Mouse (Mus musculus) limb, embryonic 12.5 days (tissue): ENCODE data around the gene Wrb. TPM values are rescaled to one million over a fixed set of nuclear protein-coding genes. Genes with fewer than 3 reads are reported as not detected.
"Not testable (repeated sequence)": the region's sequence is repeated elsewhere in the genome, so short reads cannot be mapped to it uniquely, and the experiment has no call there.

Experiments used
- ATAC-seq: fragments of 200-750 bp; cut with Nextera tagmentation; 2 replicates; pipeline ENCODE4 v1.8.0; 2017; ENCODE audit warnings: low read depth, moderate TSS enrichment; ENCODE audit not compliant: insufficient number of reproducible peaks, insufficient read depth, low FRiP score, low TSS enrichment
- H3K27ac ChIP-seq: fragments of 300-500 bp; sonication (generic); 2 replicates; pipeline ENCODE4 v1.5.1; 2016; ENCODE audit warnings: mild to moderate bottlenecking, moderate library complexity
- H3K27me3 ChIP-seq: fragments of 300-500 bp; sonication (generic); 2 replicates; pipeline ENCODE4 v1.6.1; 2016; ENCODE audit warnings: mild to moderate bottlenecking, moderate library complexity
- H3K36me3 ChIP-seq: fragments of 300-500 bp; sonication (generic); 2 replicates; pipeline ENCODE4 v1.6.1; 2016; ENCODE audit warnings: mild to moderate bottlenecking, moderate library complexity
- H3K4me1 ChIP-seq: fragments of 300-500 bp; sonication (generic); replicated peaks from 2 replicates; pipeline ENCODE4 v1.6.1; 2016
- H3K4me2 ChIP-seq: fragments of 300-500 bp; sonication (generic); 2 replicates; pipeline ENCODE4 v1.6.1; 2016; ENCODE audit warnings: mild to moderate bottlenecking, moderate library complexity
- H3K4me3 ChIP-seq: fragments of 300-500 bp; sonication (generic); replicated peaks from 2 replicates; pipeline ENCODE4 v1.5.1; 2016; ENCODE audit warnings: mild to moderate bottlenecking
- H3K9ac ChIP-seq: fragments of 300-500 bp; sonication (generic); replicated peaks from 2 replicates; pipeline ENCODE4 v1.6.1; 2016; ENCODE audit warnings: mild to moderate bottlenecking, moderate library complexity
- H3K9me3 ChIP-seq: fragments of 300-500 bp; sonication (generic); 2 replicates; pipeline ENCODE4 v1.6.1; 2016; ENCODE audit warnings: mild to moderate bottlenecking, moderate library complexity
- WGBS: fragments of 180-500 bp; shearing (Covaris S2); methylation state at CpG from one replicate; pipeline ENCODE4 v1.1.7; 2016; 5-methylcytosine and 5-hydroxymethylcytosine counted together
- polyA plus RNA-seq: library from polyadenylated mRNA; unstranded; fragments of >200 nt; fragmentation: Nextera tagmentation; extraction: Ambion mirVana; gene quantifications from 2 replicates; pipeline ENCODE4 v1.2.1, GENCODE M21; 2016

Wrb gene
- polyA plus RNA-seq: 65.9 and 68.4 TPM in 2 replicates

DNA sequence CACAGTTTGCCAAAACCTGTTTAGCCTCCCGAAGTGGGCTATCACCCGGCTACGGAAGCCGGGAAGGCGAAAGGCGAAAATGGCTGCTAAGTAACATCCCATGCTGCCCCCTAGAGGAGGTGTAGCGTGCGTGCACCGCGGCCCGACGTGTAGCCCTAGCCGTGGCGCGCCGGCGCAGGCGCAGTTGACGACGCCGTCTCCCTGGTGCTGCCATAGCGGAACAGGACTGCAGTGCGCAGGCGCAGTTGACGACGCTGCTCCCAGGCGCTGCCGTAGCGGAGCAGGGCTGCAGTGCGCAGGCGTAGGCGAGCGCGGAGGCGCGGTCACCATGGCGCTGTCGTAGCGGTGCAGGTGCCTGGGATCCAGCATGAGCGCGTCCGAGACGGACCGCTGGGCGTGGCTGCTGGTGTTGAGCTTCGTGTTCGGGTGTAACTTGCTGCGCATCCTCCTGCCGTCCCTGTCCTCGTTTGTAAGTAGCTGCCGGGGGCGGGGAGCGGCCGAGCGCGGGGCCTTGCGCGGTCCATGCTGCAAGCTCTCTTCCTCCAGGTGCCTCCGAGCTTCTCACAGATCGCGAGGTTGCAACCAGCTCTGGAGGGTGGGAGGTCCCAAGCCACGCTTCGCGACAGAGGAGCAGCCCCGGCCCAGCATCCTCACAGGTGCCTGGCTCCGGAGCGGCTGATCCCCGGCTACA lies at the start of gene Wrb:
Gene Wrb, plus strand, starts transcription at position 298 of the 691 bp plus-strand sequence.
- ATAC-seq: peak; percentile 96

DNA sequence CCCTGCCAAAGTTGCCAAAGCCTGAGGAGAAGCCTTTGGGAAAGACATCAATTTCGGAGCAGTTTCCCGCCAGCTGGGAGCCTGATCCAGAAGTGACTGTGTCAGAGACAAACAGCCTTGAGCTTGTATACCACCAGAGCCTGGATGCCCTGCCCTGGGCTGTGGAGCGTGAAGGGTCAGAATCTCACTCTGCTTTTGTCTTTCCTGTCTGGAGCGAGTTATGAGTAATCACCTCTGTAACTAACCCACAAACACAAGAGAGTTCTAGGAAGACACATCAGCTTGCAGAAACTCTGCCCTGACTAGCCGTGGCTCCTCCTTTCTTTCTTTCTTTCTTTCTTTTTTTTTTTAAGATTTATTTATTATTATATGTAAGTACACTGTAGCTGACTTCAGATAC lies 49.2 kb upstream of the Wrb start:
- Histone ChIP-seq H3K4me1 (no peaks in the 10 kb centered on the region), H3K36me3 (no peaks in the 10 kb centered on the region), H3K9me3 (no peaks in the 10 kb centered on the region), H3K27me3 (no peaks in the 10 kb centered on the region), H3K4me3 (no peak overlapping the region), H3K9ac (no peak overlapping the region), H3K4me2 (no peak overlapping the region), H3K27ac (no peak overlapping the region)
- 93% methylated on average over 5 of the region's 5 CpGs for WGBS
- no peak for ATAC-seq

More for the DNA sequence above, at the start of gene Wrb:
- Histone ChIP-seq H3K4me2 (peak within 1 kb of the TSS; percentile 74), H3K27ac (peak within 1 kb of the TSS; percentile 57; the same call in 1 of the 2 replicates), H3K4me3 (peak within 1 kb of the TSS; percentile 76), H3K9ac (peak within 1 kb of the TSS; percentile 63), H3K4me1 (peaks cover 8% of the 10 kb centered on the region; the same call in 1 of the 2 replicates), H3K36me3 (no peaks in the 10 kb centered on the region), H3K9me3 (0 out of 2 replicates have a peak, but pooled peaks cover 6% of the 10 kb centered on the region), H3K27me3 (no peaks in the 10 kb centered on the region)
- under 1% methylated on average over 68 of the region's 68 CpGs for WGBS

DNA sequence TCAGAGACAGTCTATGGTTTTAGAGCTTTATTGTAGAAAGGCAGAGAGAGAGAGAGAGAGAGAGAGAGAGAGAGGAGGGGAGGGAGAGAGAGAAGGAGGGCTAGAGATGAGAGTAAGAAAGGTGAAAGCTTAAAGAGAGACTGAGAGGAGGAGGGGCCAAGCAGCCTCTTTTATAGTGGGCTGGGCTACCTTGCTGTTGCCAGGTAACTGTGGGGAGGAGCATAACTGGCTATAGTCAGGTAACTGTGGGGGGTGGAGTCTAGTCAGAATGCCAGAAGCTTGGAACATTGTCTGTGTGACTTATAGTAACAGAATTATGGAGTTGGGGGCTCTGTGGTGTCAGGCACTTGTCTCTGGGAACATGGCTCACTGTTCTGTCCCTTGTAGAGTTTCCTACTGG lies 47.4 kb upstream of the Wrb start:
- not testable (repeated sequence) for H3K9me3 ChIP-seq, H3K4me1 ChIP-seq, H3K27me3 ChIP-seq, ATAC-seq, H3K27ac ChIP-seq, H3K4me2 ChIP-seq, H3K4me3 ChIP-seq, H3K9ac ChIP-seq, H3K36me3 ChIP-seq

DNA sequence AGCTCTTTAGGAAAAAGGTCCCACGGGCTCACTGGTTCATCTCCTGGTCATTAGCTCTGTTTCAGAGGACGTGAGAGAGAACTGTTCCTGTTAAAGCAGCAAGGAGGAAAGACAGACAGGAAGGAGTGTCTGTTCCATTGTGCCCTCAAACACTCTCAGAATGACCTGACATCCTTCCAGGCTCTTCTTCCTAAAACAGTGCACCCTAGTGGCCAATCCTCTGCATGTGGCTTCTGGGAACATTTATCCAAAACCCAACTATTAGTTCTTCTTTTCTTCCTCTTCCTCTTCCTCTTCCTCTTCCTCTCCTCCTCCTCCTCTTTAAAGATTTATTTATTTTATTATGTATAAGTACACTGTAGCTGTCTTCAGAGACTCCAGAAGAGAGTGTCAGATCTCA lies 42.2 kb upstream of the Wrb start:
- Histone ChIP-seq H3K4me3 (no peak overlapping the region), H3K9ac (no peak overlapping the region), H3K27me3 (no peaks in the 10 kb centered on the region), H3K9me3 (no peaks in the 10 kb centered on the region), H3K27ac (no peak overlapping the region), H3K36me3 (no peaks in the 10 kb centered on the region), H3K4me1 (no peaks in the 10 kb centered on the region), H3K4me2 (no peak overlapping the region)
- ATAC-seq: no peak
- WGBS: 35% methylated on average over 2 of the region's 2 CpGs

DNA sequence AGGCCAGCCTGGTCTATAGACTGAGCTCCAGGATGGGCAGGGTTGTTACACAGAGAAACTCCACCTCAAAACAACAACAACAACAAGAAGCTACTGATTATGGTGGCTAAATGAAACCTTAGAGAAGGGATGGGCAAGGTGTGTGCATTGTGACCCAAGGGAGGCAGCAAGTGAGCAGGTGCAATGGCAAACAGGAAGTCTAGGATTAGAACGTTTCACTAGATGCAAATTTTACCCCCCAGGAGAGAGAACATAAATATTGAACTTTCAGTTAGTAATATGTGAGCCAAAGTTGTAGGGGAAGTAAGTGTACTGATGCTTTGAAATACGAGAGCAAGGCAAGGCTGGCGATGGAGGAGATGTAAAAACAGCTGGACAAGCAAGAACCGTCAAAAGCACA lies 35.5 kb upstream of the Wrb start:
- no peak overlapping the region for H3K4me3 ChIP-seq
- no peaks in the 10 kb centered on the region for H3K4me1 ChIP-seq
- 52% methylated on average over 4 of the region's 4 CpGs for WGBS
- H3K36me3 ChIP-seq: no peaks in the 10 kb centered on the region
- no peak for ATAC-seq
- no peaks in the 10 kb centered on the region for H3K9me3 ChIP-seq
- no peak overlapping the region for H3K4me2 ChIP-seq
- H3K9ac ChIP-seq: no peak overlapping the region
- no peak overlapping the region for H3K27ac ChIP-seq
- no peaks in the 10 kb centered on the region for H3K27me3 ChIP-seq

DNA sequence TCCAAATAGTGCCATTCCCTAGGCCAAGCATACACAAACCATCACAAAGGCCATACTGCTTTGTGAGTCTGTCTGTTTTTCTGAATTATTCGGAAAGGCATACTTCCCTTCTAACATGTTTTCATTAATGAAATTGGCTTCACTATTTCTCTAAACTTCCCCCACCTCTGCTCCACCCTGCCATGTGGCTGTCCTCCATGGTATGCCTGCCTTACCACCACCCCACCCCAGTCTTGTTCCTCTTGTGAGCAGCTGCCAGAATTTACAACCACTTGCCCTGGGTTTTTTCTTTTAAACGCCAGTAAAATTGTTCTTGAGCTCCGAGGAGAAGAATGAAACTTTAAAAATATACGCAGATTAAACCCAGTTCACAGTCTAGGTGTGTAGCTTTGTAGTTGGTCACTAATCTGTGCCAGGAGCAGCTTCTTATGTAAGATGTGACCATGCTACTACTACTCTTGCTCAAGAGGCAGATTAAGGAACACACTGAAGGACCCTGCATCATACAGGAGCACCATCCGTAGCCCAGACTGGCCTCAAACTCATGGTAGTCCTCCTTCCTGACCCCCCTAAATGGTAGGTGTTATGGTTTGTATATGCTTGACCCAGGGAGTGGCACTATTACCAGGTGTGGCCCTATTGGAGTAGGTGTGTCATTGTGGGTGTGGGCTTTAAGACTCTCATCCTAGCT lies 34.4 kb upstream of the Wrb start:
- WGBS: 78% methylated on average over 5 of the region's 5 CpGs
- H3K9me3 ChIP-seq: 0 out of 2 replicates have a peak, but pooled peaks cover 3% of the 10 kb centered on the region
- H3K4me3 ChIP-seq: no peak overlapping the region
- no peaks in the 10 kb centered on the region for H3K4me1 ChIP-seq
- ATAC-seq: no peak
- no peak overlapping the region for H3K4me2 ChIP-seq
- H3K36me3 ChIP-seq: no peaks in the 10 kb centered on the region
- no peak overlapping the region for H3K27ac ChIP-seq
- H3K27me3 ChIP-seq: no peaks in the 10 kb centered on the region
- H3K9ac ChIP-seq: no peak overlapping the region

DNA sequence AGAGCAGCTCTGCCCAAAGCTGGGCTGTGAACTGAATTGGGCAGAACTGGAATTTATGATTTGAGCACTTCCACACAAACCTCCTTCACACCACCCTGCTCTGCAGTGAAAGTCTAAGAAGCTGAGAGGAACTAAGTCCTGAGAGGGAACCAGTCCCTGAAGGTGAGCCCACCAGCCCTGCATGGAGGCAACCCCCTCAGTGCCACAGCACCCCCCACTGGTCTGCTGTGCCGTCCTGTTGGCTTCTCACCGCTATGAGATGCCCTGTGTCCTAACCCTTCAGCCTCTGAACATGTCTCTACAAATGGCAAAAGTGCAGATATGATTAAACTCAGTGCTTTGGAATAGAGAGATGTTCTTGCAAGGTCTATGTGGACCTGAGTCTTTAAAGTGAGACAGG lies 32.4 kb upstream of the Wrb start:
- Histone ChIP-seq H3K9ac (no peak overlapping the region), H3K36me3 (no peaks in the 10 kb centered on the region), H3K9me3 (0 out of 2 replicates have a peak, but pooled peaks cover 3% of the 10 kb centered on the region), H3K4me3 (no peak overlapping the region), H3K4me1 (no peaks in the 10 kb centered on the region), H3K27me3 (no peaks in the 10 kb centered on the region), H3K4me2 (no peak overlapping the region), H3K27ac (no peak overlapping the region)
- no peak for ATAC-seq
- 48% methylated on average over 2 of the region's 2 CpGs for WGBS

DNA sequence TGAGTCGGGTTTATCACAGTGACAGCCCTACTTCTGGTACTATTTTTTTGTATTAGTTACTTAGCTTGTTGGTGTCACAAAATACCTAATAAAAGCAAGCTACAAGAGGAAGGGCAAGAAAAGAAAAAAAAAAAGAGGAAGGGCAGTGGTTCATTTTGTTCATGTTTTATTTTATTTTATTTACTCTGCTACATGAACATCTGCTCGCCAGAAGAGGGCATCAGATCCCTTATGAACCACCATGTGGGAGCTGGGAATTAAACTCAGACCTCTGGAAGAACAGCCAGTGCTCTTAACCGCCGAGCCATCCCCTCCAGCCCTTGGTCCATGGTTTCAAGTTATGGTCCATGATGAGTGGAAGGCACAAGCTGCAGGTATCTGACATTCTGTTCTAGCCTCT lies 30.5 kb upstream of the Wrb start:
- Histone ChIP-seq H3K27me3 (no peaks in the 10 kb centered on the region), H3K9ac (no peak overlapping the region), H3K36me3 (no peaks in the 10 kb centered on the region), H3K4me2 (no peak overlapping the region), H3K27ac (no peak overlapping the region), H3K9me3 (0 out of 2 replicates have a peak, but pooled peaks cover 3% of the 10 kb centered on the region), H3K4me3 (no peak overlapping the region), H3K4me1 (no peaks in the 10 kb centered on the region)
- ATAC-seq: no peak
- 50% methylated on average over 4 of the region's 4 CpGs for WGBS

DNA sequence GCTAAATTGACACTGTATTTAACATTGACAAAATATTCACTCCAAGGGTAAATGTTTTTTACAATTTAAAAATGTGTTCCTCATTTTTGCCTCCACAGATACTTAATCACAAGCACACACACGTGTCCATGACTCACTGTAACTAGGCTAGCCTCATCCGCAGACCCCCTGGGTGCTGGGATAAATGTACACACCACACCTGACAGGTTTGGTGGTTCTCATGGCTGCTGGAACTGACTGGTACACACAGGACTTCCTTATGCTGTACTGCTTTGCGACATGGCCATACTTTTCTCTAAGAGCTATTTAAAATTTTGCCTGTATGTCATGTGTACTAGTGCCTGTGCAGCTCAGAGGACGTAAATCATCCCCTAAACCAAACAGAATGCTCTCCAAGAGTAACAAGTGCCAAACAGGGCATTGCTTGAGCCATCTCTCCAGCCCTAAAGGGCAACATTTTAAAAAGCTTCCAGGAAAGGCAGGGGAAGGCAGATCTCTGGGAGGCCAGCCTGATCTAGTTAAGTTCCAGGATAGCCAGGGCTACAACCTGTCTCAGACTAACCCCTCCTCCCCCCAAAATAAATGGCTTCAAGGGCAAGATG lies 25.1 kb upstream of the Wrb start:
- Histone ChIP-seq H3K27me3 (no peaks in the 10 kb centered on the region), H3K9ac (no peak overlapping the region), H3K4me1 (peaks cover 3% of the 10 kb centered on the region; the same call in 1 of the 2 replicates), H3K36me3 (peaks cover 46% of the 10 kb centered on the region), H3K4me2 (no peak overlapping the region), H3K27ac (peak overlapping the region; percentile 56; the same call in 1 of the 2 replicates), H3K9me3 (0 out of 2 replicates have a peak, but pooled peaks cover 2% of the 10 kb centered on the region), H3K4me3 (no peak overlapping the region)
- WGBS: 73% methylated on average over 4 of the region's 4 CpGs
- ATAC-seq: no peak

DNA sequence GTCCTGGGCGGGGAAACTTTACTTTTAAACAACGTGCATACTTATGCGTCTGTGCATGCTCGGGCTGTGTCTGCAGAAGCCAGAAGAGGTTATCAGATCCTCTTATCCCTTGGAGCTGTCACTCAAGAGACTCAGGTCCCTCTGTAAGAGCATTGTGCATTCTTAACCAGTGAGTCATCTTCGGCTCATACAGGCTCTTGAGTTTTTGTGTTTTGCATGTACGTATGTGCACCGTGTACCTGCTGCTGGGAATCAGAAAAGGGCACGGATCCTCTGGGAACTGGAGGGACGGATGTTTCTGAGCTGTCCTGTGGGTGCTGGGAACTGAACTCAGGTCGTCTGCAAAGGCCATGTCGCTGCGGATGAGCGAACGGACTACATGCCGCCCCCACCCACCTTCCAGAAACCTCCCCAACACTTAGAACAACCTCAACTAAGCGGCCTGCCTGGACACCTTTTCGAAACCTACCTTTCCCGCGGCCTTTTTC lies 18.5 kb upstream of the Wrb start:
- Histone ChIP-seq H3K9ac (peak overlapping the region; percentile 99), H3K27me3 (no peaks in the 10 kb centered on the region), H3K4me1 (peaks cover 21% of the 10 kb centered on the region), H3K36me3 (peaks cover 49% of the 10 kb centered on the region), H3K9me3 (no peaks in the 10 kb centered on the region), H3K4me3 (peak overlapping the region; percentile 93), H3K4me2 (peak overlapping the region; percentile 89), H3K27ac (peak overlapping the region; percentile 98)
- ATAC-seq: no peak
- WGBS: 5% methylated on average over 19 of the region's 19 CpGs

DNA sequence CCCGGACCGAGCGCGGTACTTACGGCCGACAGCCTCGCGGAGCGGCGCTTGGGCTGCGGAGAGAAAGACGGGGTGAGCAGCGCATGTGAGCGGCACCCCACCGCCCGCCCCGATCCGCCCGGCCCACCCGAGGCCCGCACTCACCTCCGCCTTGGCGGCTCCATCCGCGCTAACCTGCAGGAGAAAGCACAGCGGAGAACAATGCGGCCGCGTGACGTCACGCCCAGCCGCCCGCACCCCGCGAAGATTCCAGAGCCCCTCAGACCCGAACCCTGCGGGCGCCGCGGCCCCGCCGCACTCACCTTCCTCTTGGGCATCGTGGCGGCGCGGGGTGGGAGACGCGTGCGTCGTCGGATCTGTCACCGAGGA lies 17.9 kb upstream of the Wrb start:
- under 1% methylated on average over 52 of the region's 52 CpGs for WGBS
- peaks cover 21% of the 10 kb centered on the region for H3K4me1 ChIP-seq
- ATAC-seq: peak; percentile 38
- peak overlapping the region; percentile 99 for H3K9ac ChIP-seq
- H3K36me3 ChIP-seq: peaks cover 46% of the 10 kb centered on the region
- peak overlapping the region; percentile 98 for H3K27ac ChIP-seq
- H3K27me3 ChIP-seq: no peaks in the 10 kb centered on the region
- peak overlapping the region; percentile 89 for H3K4me2 ChIP-seq
- H3K9me3 ChIP-seq: no peaks in the 10 kb centered on the region
- peak overlapping the region; percentile 93 for H3K4me3 ChIP-seq
